Mouse (Mus musculus): ENCODE measurements around the gene Cyp4a30b. TPM values are rescaled to one million over a fixed set of nuclear protein-coding genes. Genes with fewer than 3 reads are reported as not detected.

Gene Cyp4a30b
- polyA plus RNA-seq (2012; rRNA removed) = not detected in 2 replicates

GRCm38 (mm10) chr4:115452304-115452703 lies at the start of gene Cyp4a30b:
Gene Cyp4a30b, plus strand, starts transcription at chr4:115452604.

GRCm38 (mm10) chr4:115411324-115411723 lies 41.1 kb upstream of the Cyp4a30b start, which contains the start of gene Cyp4a12b:
Gene Cyp4a12b, plus strand, starts transcription at chr4:115411624.

GRCm38 (mm10) chr4:115496001-115496400 lies 43.6 kb downstream of the Cyp4a30b start, which contains the start of gene Cyp4a14:
Gene Cyp4a14, minus strand, starts transcription at chr4:115496142.

GRCm38 (mm10) chr4:115518000-115518399 lies 65.6 kb downstream of the Cyp4a30b start, which contains the start of gene Cyp4a10:
Gene Cyp4a10, plus strand, starts transcription at chr4:115518264.

Other genes starting within 250 kb of the Cyp4a30b start
- not detected in 2 replicates for gene Cyp4a29, start 210.5 kb upstream of the Cyp4a30b start, polyA plus RNA-seq (2012; rRNA removed)
- gene Cyp4a12a, start 153.6 kb upstream of the Cyp4a30b start, polyA plus RNA-seq (2012; rRNA removed) = not detected in 2 replicates
- gene Cyp4a12b, start 41.0 kb upstream of the Cyp4a30b start, polyA plus RNA-seq (2012; rRNA removed) = not detected in 2 replicates
- gene Cyp4a14, start 43.5 kb downstream of the Cyp4a30b start, polyA plus RNA-seq (2012; rRNA removed) = not detected in 2 replicates
- gene Cyp4a10, start 65.7 kb downstream of the Cyp4a30b start, polyA plus RNA-seq (2012; rRNA removed) = not detected in 2 replicates
- gene Cyp4a31, start 111.0 kb downstream of the Cyp4a30b start, polyA plus RNA-seq (2012; rRNA removed) = not detected in 2 replicates
- not detected in 2 replicates for gene Cyp4a32, start 148.4 kb downstream of the Cyp4a30b start, polyA plus RNA-seq (2012; rRNA removed)
- gene Cyp4b1, start 195.1 kb downstream of the Cyp4a30b start, polyA plus RNA-seq (2012; rRNA removed) = 14.0 and 31.0 TPM in 2 replicates